Mouse (Mus musculus) megakaryocyte-erythroid progenitor cell, adult 5-6 weeks (primary cell): ENCODE data around the gene Dcp1a. TPM values are rescaled to one million over a fixed set of nuclear protein-coding genes. Genes with fewer than 3 reads are reported as not detected.
"Not testable (repeated sequence)": the region's sequence is repeated elsewhere in the genome, so short reads cannot be mapped to it uniquely, and the experiment has no call there.

Experiments
- ATAC-seq: replicated peaks from 2 replicates; pipeline ENCODE4 v1.8.0; 2016; ENCODE audit warnings: mild to moderate bottlenecking, inconsistent platforms; ENCODE audit not compliant: severe bottlenecking, poor library complexity, low FRiP score, low TSS enrichment
- total RNA-seq, 2 experiments: library from RNA; stranded (forward) in 1 of 2; stranded (reverse) in 1 of 2; fragments of 200-1000, 215-1000 nt in 1 of 2; fragments of >200 nt in 1 of 2; fragmentation: Nextera tagmentation in 1 of 2; gene quantifications; 2 replicates each; pipeline ENCODE4 v1.2.3; 2014 to 2017

The Dcp1a gene
- total RNA-seq, 2 experiments from 2014 or later = 32.0 to 49.6 TPM

DNA sequence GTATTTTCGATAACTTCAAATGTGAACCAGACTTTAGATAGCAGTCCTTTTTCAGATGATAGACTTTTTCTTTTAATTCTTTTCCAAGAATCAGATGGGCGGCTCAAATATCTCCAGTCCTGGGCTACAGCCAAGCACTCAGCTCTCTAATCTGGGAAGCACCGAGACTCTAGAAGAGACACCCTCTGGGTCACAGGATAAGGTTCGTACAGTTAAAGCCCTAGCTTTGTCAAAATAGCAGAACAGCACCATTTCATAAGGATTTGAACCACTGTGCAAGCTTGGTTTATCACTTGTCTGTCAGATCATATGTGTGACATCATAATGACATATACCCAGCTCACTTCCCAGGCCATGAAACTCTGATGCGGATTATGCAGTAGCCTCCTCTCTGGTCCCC lies 33.6 kb downstream of the Dcp1a start:
- ATAC-seq = peak; percentile 87

DNA sequence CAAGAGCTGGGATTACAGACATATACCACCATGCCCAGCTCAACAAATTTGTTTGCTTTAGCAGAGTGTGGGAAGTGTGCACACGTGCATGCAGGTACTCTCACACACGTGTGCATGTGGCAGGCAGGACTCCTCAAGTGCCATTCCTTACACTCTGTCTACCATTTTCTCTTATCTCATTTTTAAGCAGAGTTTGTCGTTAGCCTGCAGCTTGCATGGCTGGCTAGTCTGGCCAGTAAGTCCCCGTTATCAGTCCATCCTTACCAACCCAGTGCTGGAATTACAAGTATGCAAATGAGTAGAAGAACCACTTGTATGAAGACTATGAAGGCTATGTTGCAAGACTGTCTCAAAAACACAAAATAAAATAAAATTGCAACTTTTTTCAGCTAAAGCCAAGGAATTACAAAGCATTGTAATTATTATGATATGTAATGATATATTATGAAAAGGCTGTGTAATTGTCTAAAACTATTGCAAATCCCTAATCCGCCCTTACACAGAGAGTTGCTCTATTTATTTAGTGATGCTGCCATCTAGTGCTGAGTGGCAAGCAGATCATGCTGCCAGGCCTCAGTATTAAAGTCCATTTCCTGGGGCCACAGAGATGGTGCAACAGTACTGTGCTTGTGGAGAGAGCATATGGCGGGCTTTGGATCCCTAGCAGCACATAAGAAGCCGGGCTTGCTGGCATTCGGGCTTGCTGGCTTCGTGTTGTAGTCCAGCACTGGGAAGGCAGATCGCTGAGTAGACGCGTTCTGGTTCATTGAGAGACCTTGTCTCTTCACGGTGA lies 36.8 kb downstream of the Dcp1a start:
- ATAC-seq = peak; percentile 80

DNA sequence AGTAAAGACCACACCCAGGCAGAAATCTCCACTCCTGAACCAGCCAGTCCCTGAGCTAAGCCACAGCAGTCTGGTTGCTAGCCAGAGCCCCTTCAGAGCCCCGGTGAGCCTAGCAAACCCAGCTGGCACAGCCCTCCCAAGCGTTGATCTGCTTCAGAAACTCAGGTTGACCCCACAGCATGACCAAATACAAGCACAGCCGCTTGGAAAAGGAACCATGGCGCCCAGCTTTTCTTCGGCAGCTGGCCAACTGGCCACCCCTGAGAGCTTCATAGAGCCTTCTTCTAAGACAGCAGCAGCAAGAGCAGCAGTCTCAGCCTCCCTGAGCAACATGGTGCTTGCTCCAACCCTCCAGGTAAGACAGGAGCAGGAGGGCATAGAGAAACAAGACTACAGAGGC lies 40.0 kb downstream of the Dcp1a start:
- no peak for ATAC-seq

DNA sequence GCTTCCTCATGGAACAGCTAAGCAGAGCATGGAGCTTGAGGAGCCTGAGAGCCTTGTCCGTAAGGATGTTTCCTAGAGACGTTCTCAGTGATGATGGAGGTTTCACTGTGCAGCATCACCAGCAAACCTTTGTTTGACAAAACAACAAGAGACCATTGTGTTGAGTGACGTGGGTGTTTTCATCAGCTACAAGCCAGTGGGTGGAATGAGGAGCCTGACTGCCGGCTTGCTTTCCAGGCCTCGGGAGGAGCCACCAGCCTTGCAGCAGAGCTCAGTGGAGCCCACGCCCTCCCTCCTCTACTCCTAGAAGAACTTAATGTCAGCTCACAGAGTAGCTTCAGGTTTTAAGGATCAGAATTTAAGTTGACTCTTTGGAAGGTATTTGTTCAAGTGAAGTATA lies 44.0 kb downstream of the Dcp1a start:
- no peak for ATAC-seq

DNA sequence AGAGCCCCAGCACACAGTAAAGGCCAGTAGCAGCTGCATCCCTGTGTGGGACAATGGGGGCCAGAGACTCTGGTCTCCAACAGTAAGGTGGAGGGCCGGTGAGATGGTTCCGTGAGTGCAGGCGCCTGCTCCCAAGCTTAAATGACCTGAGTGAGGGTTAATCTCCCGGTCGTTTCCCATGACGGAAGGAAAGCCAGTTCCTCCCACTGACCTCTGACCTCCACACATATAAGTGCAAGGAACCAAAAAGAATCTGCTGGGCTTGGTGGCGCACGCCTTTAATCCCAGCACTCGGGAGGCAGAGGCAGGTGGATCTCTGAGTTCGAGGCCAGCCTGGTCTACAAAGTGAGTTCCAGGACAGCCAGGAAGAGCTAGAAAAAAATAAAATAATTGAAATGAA lies 49.1 kb downstream of the Dcp1a start:
- ATAC-seq = no peak

DNA sequence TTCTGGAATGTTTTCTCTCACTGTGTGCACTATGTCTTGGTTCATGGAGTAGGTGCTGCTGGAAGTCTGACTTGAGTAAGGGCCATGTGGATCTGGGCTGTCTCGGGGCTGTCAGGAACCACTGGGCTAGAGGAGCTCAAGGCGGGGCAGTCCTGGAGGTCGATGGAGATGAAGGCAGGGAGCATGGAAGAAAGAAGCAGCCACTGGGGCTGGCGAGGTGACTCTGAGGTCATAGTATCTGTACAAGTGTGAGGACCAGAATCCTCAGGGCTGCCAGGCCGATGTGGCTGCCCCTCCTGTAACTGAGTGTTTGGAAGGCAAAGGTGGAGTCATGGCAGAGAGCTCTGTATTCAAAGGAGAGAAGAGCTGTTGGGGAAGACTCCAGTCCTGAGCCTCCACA lies 49.6 kb downstream of the Dcp1a start:
- no peak for ATAC-seq

DNA sequence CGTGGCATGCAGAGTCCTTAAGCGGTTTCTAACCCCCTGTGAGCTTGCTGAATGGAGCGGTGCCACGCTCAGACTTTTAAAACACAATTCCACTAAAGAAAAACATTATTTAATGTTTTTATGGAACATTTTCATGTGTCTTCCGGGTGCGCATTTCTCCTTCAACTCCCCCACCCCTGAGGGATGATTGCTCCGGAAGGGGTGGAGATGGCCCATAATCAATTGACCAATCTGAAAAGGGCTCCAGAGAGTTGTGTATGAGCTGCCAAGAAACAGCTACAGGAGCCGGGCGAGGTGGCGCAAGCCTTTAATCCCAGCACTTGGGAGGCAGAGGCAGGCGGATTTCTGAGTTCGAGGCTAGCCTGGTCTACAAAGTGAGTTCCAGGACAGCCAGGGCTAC lies 50.1 kb downstream of the Dcp1a start:
- no peak for ATAC-seq

DNA sequence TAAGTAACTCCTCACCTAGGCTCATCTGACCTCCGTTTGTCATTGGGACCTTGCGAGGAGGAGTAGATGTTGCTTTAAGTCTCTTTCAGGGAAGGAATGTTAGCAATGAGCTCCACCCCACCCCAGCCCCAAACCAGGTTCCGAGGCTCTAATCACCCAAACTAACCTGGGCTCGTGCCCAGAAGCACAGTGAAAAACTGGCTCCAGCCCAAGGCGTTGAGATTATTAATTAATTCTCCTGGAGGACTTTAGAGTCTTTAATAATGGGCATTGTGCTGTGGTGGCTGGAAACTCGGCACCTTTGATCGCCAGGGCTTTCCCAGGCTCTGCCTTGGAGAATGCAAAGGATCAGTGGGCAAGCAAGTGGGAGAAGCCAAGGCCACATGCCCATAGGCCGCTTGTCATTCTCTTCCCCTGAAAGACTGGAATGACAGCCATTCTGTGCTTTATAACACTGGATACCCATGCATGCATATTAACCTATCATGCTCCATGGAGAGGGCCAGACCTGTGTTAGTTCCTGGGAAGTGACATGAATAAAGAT lies 51.5 kb downstream of the Dcp1a start:
- no peak for ATAC-seq

DNA sequence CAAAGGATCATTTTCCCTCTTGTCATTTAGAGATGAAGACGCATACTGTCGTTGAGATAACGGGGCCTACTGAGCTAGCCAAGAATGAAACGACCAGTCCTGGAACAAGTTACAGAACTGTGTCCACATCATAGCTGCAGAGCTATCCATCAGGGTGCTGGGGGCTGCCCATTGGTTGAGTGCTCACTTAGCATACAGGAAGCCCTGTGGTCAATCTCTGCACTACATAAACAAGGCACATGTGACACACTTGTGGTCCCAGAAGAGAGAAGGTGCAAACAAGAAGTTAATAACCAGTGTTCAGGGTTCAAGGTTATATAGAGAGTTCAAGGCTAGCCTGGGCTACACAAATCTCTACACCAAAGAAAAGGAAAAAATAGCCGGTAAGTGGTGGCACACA lies 52.1 kb downstream of the Dcp1a start:
- no peak for ATAC-seq

DNA sequence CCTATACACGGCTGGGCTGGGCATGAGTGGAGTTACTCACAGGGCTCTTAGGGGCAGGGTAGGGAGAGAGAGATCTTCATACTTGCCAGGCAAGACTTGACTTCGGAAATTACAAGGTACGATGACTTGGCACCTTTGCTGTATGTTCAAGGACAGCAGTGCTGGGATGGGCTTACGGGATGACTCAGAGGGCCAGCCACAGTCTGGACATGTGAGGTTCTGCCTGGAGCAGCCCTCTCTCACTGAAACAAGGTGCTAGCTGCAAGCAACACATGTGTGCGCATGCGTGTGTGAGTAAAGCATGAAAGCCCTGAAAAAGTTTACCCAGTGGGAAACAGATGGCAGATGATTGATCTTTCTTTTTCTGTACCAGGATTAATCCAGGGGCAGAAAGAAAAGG lies 52.6 kb downstream of the Dcp1a start:
- ATAC-seq = no peak

DNA sequence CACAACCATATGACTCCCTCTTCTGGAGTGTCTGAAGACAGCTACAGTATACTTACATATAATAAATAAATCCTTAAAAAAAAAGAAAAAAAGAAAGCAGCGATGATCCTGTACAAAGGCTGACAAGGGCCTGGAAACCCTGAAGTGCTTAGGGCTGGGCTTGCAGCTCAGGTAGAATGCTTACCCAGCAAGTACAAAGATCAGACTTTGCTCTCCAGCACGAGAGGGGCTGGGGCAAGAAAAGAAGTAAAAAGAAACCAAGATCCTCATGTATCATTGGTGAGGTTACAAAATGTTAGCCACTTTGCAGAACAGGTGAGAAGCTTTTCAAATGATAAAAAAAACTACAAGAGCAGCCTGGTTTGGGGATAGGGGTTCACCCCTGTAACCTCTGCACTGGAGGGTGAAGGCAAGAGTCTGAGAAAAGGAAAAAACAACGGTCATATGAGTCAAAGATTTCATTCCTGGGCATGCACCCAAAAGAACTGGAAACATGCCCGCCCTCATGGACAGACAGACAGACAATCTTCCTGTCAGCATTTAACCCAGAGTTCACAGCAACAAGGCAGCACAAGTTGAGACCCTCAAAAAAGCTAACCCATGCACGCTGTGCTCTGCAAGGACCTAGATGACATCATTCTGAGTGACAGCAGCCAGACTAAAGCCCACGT lies 54.6 kb downstream of the Dcp1a start:
- ATAC-seq = no peak

DNA sequence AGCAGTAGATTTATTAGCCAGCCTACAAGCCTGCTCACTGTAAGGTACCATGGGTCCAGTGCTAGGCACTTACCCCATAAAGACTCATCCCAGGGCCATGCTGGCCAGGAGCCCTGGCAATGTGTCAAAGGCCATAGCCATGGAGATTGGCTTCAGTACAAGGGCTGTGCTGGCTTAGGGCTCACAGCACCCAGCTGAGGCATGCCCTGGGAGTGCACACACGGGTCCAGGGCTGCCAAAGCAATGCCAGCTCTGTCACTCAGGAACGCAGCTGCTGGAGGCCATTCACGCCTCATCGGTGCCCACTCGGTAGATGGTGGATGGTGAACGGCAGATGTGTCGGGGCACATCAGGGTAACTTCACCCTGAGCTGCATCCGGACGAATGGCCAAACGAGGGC lies 62.2 kb downstream of the Dcp1a start:
- no peak; the same call in 1 of the 2 replicates for ATAC-seq

DNA sequence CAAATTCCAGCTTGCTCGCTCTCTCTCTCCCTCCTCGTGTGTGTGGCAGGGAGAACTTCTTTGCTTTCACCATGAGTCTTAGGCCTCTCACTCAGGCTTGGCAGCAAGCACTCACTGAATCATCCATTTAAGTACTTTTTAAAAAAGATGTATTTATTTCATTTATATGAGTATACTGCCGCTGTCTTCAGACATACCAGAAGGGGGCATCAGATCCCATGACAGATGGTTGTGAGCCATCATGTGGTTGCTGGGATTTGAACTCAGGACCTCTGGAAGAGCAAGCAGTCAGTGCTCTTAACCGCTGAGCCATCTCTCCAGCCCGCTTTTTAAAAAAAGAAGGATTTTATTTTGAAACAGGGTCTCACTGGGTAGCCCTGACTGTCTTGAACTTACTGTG lies 64.0 kb downstream of the Dcp1a start:
- not testable (repeated sequence) for ATAC-seq

DNA sequence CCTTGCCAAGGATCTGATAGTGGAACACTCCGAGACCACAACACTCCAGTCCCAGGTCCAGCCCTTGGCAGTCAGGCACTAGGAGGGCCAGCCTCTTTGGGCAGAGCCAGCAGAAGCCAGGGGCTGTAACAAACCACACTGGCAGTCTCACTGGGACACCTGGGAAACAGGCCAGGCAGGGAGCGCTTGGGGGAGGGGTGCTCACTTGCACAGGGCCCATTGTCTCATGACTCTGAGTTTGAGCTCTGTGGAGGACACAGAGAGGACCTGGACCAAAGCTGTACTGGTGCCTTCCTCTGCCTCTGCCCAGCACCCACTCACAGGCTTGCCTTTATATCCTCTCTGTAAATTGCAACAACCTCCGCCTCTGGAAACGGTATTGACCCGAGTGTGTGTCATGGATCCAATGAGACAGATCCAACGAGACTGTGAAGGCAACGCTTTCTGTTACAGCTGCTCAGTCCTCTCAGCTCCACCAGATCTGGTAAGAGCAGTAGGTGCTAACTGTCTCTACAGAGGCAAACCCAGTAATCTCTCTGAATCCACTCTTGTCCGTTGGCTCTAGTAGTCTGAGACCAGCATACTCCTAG lies 68.9 kb downstream of the Dcp1a start, which contains the start of gene Tkt:
Tkt (plus strand) TSS at position 229 of the 590 bp plus-strand sequence.
- peak; percentile 61 for ATAC-seq

DNA sequence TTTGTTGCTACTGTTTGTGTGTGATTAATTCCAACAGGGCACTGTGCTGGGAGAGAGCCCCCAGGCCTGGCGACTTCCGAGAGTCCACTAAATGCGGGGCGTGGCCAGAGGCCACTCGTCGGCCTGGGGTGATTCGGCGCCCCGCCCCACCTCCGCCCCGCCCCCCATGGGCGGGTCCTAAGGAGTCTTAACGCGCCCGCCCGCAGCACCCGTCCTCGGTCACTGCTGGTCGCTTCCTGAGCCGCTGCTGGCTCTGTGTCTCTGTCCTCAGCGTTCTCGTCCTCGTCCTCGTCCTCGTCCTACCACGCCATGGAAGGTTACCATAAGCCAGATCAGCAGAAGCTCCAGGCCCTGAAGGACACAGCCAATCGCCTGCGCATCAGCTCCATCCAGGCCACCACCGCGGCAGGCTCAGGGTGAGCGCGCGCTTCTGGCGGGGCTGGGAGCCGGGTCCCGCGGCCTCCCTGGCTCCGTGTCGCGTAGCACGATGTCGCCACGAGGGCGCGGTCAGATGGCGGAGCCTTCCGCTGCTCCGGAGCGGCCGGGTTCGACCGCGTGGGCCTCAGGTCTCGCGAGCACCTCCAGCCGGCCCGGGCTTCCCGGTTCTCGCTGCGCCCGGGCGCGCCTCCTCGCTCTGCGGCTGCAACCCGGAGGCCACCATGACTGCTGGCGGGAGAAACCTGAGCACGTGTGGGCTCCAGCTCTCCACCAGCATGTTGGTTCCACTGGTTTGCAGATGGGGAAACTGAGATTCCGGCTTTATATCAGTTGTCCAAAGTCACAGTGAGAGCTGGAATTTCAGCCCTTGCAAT lies 69.8 kb downstream of the Dcp1a start:
- peak; percentile 60 for ATAC-seq

DNA sequence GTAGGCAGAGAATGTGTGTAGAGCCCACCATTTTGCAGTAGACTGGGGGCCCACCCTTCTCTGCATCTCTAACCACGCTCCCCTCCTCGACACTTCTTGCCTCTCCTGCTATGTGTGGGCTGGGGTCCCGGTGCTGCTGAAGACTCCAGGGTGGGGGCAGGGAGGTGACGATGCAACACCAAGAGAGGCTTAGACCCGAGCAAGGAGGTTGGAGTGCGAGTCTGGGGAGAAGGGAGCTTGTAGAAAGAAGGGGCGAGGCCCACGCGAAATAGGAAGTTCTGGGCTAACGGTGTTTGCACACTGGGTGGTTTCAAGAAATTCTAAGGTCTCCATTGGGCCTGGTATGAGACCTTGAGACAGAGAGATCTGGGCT lies 70.4 kb downstream of the Dcp1a start:
- ATAC-seq = no peak

DNA sequence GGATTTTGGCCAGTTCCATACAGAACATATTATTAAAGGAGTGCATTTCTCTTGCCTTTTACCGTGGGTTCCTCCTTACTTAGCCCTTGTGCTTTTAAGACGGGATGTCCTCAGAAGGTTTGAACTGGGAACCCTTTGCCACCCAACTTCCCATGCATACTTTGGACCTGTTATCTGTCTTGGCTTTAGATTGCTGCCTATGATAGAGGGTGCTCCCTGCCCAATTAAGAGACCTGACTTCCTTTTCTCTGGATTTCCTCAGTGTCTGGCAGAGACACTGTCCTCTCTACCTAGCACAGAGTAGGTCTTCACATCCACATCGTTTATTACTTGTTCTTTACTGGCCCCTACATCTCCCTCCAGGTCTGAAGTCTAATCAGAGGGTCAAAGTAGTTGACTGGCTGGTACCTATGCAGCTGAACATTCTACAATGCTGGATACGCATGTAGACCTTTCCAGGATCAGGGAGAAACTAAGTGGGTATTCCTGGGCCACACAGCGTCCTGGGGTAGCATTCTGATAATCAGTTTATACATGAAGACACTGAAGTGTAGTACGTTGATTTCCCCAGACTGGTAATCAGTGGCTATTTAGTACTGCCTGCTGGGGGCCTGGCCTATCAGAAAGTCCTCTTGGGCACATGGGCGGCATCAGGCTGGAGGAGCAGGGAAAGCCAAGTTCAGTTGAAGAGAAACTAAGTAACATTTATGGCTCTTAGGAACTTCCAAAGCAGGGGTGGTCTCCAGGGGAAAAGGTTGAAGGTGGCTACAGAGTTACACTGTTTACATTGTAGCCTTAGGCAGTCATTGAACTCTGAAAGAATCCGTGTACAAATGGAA lies 71.1 kb downstream of the Dcp1a start:
- ATAC-seq = peak; percentile 53

DNA sequence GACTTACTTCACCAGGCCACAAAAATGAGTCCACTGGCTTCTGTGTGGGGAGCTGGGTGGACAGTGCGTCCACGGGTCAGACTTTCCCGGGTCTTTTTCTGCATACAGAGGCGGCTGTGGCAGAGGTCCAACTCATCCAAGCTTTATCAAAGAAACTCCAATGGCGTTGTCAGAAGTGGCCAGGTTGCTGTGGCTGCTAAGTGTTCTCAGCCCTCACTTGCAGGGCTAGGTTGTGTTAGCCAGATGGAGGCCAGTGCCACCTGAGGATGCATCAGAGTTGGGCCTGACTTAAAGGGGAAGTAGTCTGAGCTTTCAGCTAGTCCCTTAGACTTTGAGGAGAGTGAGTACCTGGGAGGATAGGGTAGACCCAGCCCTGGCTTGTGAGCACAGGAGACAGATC lies 72.2 kb downstream of the Dcp1a start:
- ATAC-seq = no peak

DNA sequence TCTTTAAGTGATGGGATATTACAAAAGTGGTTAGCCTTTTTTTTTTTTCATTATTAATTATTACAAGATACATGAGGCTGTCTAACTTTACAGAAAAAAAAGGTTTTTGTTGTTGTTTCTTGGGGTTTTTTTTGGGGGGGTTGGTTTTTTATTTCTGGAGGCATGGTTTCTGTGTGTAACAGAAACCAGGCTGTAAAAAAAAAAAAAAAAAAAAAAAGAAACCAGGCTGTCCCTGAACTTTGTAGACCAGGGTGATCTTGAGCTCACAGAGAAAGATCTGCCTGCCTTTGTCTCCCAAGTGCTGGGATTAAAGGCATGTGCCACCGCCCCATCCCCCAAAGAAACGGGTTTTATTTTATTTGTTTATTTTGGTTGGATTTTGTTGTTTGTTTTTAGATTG lies 72.6 kb downstream of the Dcp1a start:
- no peak for ATAC-seq
